21 mouse cellular contexts compared by ENCODE assay signal in the genomic region with DNA sequence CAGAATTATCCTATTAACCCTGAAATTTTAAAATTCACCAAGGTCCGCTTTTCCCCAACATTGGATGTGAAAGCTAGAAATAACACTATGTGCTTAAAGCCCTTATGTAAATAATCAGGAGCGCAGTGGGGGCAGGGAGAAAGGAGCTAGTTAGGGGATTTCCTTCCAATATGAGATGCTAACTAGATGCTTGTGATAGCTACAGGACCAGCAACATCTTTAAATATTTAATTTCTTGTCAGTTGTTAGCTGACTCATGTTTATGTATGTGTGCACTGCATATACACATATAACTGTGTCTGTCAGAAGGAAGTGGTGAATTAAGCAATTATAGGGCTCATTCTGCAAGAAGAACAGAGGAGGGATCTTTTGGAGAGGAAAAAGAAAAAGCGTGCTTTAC.
DNase-seq lines count a peak whose midpoint lies in the region; ATAC-seq and TF ChIP-seq lines count a peak whose summit lies in the region.
"Had no signal": no experiment of that assay in that cellular context is flagged by ENCODE, and none has a peak within 500 bp of the region (broad histone marks: within the 10 kb centered on the region; RNA-seq: fewer than 3 reads in every experiment).

No protein-coding gene starts in this region.

- H3K9me3 ChIP-seq in embryonic facial prominence, embryonic 11.5 days (replicated peaks; ENCODE audit: control insufficient read depth, low read length): no peaks in the 10 kb centered on the region
- no peaks in the 10 kb centered on the region for H3K9me3 ChIP-seq in embryonic facial prominence, embryonic 10.5 days
- H3K9me3 ChIP-seq in embryonic facial prominence, embryonic 14.5 days (ENCODE audit: control insufficient read depth, low read length): no peaks in the 10 kb centered on the region
- no peaks in the 10 kb centered on the region for H3K9me3 ChIP-seq in midbrain, embryonic 14.5 days (ENCODE audit: control insufficient read depth, low read length)
- H3K9me3 ChIP-seq: intestine, embryonic 15.5 days; kidney, embryonic 15.5 days; limb, embryonic 12.5 days; liver, embryonic 15.5 days had no signal

- H3K4me2 ChIP-seq in embryonic facial prominence, embryonic 11.5 days (ENCODE audit: low read depth, low read length): no peak overlapping the region
- H3K4me2 ChIP-seq in embryonic facial prominence, embryonic 14.5 days (ENCODE audit: low read depth, low read length): no peak overlapping the region
- H3K4me2 ChIP-seq in midbrain, embryonic 14.5 days (ENCODE audit: low read length): no peak overlapping the region
- H3K4me2 ChIP-seq: intestine, embryonic 15.5 days; kidney, embryonic 15.5 days; limb, embryonic 12.5 days; liver, embryonic 15.5 days had no signal

- no peak for ATAC-seq in embryonic facial prominence, embryonic 11.5 days (replicated peaks; ENCODE audit: insufficient number of reproducible peaks, low FRiP score, low TSS enrichment, low read depth)
- no peak for ATAC-seq in embryonic facial prominence, embryonic 14.5 days (ENCODE audit: low read depth)
- peak; percentile 66; the same call in 1 of the 2 replicates for ATAC-seq in midbrain, embryonic 14.5 days (ENCODE audit: low FRiP score, low TSS enrichment)
- ATAC-seq: intestine, embryonic 15.5 days had no signal

- no peak for TF ChIP-seq CTCF in layer of hippocampus, adult 2 months (conservative IDR thresholded peaks at IDR 0.05)

- 57% methylated on average over 3 of the region's 3 CpGs for WGBS in embryonic facial prominence, embryonic 11.5 days
- 67% methylated on average over 3 of the region's 3 CpGs for WGBS in embryonic facial prominence, embryonic 10.5 days
- 64% methylated on average over 3 of the region's 3 CpGs for WGBS in embryonic facial prominence, embryonic 14.5 days
- 72% methylated on average over 3 of the region's 3 CpGs for WGBS in midbrain, embryonic 14.5 days

- no peaks in the 10 kb centered on the region for H3K27me3 ChIP-seq in embryonic facial prominence, embryonic 11.5 days (ENCODE audit: control insufficient read depth, insufficient read depth, low read length)
- no peaks in the 10 kb centered on the region for H3K27me3 ChIP-seq in embryonic facial prominence, embryonic 10.5 days (replicated peaks; ENCODE audit: low read depth, poor library complexity, severe bottlenecking)
- H3K27me3 ChIP-seq in embryonic facial prominence, embryonic 14.5 days (replicated peaks; ENCODE audit: control insufficient read depth, insufficient read depth, low read length): no peaks in the 10 kb centered on the region
- no peaks in the 10 kb centered on the region for H3K27me3 ChIP-seq in midbrain, embryonic 14.5 days (ENCODE audit: control insufficient read depth, insufficient read depth, low read length)
- H3K27me3 ChIP-seq: intestine, embryonic 15.5 days; kidney, embryonic 15.5 days; limb, embryonic 12.5 days; liver, embryonic 15.5 days had no signal

- H3K4me1 ChIP-seq in embryonic facial prominence, embryonic 11.5 days (ENCODE audit: control insufficient read depth, insufficient read depth, low read length): no peaks in the 10 kb centered on the region
- peaks cover 36% of the 10 kb centered on the region for H3K4me1 ChIP-seq in embryonic facial prominence, embryonic 10.5 days
- peaks cover 23% of the 10 kb centered on the region for H3K4me1 ChIP-seq in embryonic facial prominence, embryonic 14.5 days (ENCODE audit: control insufficient read depth, insufficient read depth, low read length)
- H3K4me1 ChIP-seq in midbrain, embryonic 14.5 days (ENCODE audit: control insufficient read depth, insufficient read depth, low read length): 0 out of 2 replicates have a peak, but pooled peaks cover 11% of the 10 kb centered on the region
- H3K4me1 ChIP-seq: liver, embryonic 15.5 days had no signal

- no peaks in the 10 kb centered on the region for H3K36me3 ChIP-seq in embryonic facial prominence, embryonic 11.5 days (replicated peaks; ENCODE audit: control insufficient read depth, insufficient read depth, low read depth, low read length)
- H3K36me3 ChIP-seq in embryonic facial prominence, embryonic 10.5 days (replicated peaks): no peaks in the 10 kb centered on the region
- H3K36me3 ChIP-seq in embryonic facial prominence, embryonic 14.5 days (ENCODE audit: control insufficient read depth, insufficient read depth, low read length): no peaks in the 10 kb centered on the region
- no peaks in the 10 kb centered on the region for H3K36me3 ChIP-seq in midbrain, embryonic 14.5 days (ENCODE audit: control insufficient read depth, insufficient read depth, low read length)
- H3K36me3 ChIP-seq: intestine, embryonic 15.5 days; kidney, embryonic 15.5 days; limb, embryonic 12.5 days; liver, embryonic 15.5 days had no signal

- DNase-seq in embryonic facial prominence, embryonic 11.5 days (ENCODE audit: low spot score): peak; percentile 48
- DNase-seq in embryonic facial prominence, embryonic 10.5 days (ENCODE audit: low spot score): no peak
- DNase-seq in layer of hippocampus, adult 2 months (ENCODE audit: low spot score in 2 of 2): no peak
- DNase-seq in layer of hippocampus, adult 9-11 months: no peak
- DNase-seq in embryonic facial prominence, embryonic 14.5 days (ENCODE audit: low spot score): peak; percentile 23
- peak; percentile 63 for DNase-seq in midbrain, embryonic 14.5 days
- no peak for DNase-seq in adrenal gland, adult 18-20 months (ENCODE audit: low spot score in 2 of 2)
- DNase-seq in kidney, postnatal 14 days: no peak
- DNase-seq: adrenal gland, adult 2 months; cerebellum, adult 2 months; heart, adult 18-20 months; heart, postnatal 4 days; right cerebral cortex, adult 18-20 months had no signal

- H3K4me3 ChIP-seq in embryonic facial prominence, embryonic 11.5 days (ENCODE audit: low read depth, low read length): no peak overlapping the region
- no peak overlapping the region for H3K4me3 ChIP-seq in embryonic facial prominence, embryonic 10.5 days
- no peak overlapping the region for H3K4me3 ChIP-seq in layer of hippocampus, adult 2 months
- no peak overlapping the region for H3K4me3 ChIP-seq in embryonic facial prominence, embryonic 14.5 days (ENCODE audit: low read depth, low read length)
- no peak overlapping the region for H3K4me3 ChIP-seq in midbrain, embryonic 14.5 days (replicated peaks; ENCODE audit: low read depth, low read length)
- H3K4me3 ChIP-seq: erythroblast, embryonic 14.5 days; intestine, embryonic 15.5 days; kidney, embryonic 15.5 days; left cerebral cortex, adult 2 months; limb, embryonic 12.5 days; liver, embryonic 15.5 days; myocyte had no signal

- H3K27ac ChIP-seq in embryonic facial prominence, embryonic 11.5 days (replicated peaks; ENCODE audit: low read depth, low read length): no peak overlapping the region
- H3K27ac ChIP-seq in embryonic facial prominence, embryonic 10.5 days (replicated peaks): no peak overlapping the region
- H3K27ac ChIP-seq in layer of hippocampus, adult 2 months: peak overlapping the region; percentile 60; the same call in 1 of the 2 replicates
- no peak overlapping the region for H3K27ac ChIP-seq in embryonic facial prominence, embryonic 14.5 days (replicated peaks; ENCODE audit: low read depth, low read length)
- no peak overlapping the region for H3K27ac ChIP-seq in midbrain, embryonic 14.5 days (replicated peaks; ENCODE audit: low read depth, low read length)
- H3K27ac ChIP-seq: intestine, embryonic 15.5 days; left cerebral cortex, adult 2 months; liver, embryonic 15.5 days; macrophage had no signal

- no peak overlapping the region for H3K9ac ChIP-seq in embryonic facial prominence, embryonic 11.5 days (replicated peaks; ENCODE audit: low read length)
- no peak overlapping the region for H3K9ac ChIP-seq in embryonic facial prominence, embryonic 14.5 days (ENCODE audit: low read depth, low read length)
- H3K9ac ChIP-seq in midbrain, embryonic 14.5 days (replicated peaks; ENCODE audit: low read length): no peak overlapping the region
- H3K9ac ChIP-seq: intestine, embryonic 15.5 days; kidney, embryonic 15.5 days; limb, embryonic 12.5 days; liver, embryonic 15.5 days had no signal

Comparison
In these comparisons a context has a peak if more than half of its experiments do, and no peak if none do; other contexts are left out.
1. DNase-seq: peak in embryonic facial prominence, embryonic 11.5 days (single experiment), embryonic facial prominence, embryonic 14.5 days (single experiment) and midbrain, embryonic 14.5 days (single experiment); none in embryonic facial prominence, embryonic 10.5 days (single experiment), layer of hippocampus, adult 2 months (0 of 2), layer of hippocampus, adult 9-11 months (single experiment), adrenal gland, adult 18-20 months (0 of 2) and kidney, postnatal 14 days (single experiment).